Mouse (Mus musculus): ENCODE measurements around the gene Taf11. TPM values are rescaled to one million over a fixed set of nuclear protein-coding genes. Genes with fewer than 3 reads are reported as not detected.

Taf11 gene
- total and polyA plus RNA-seq, 2 experiments from 2014 or later = 22.9 to 60.6 TPM

DNA sequence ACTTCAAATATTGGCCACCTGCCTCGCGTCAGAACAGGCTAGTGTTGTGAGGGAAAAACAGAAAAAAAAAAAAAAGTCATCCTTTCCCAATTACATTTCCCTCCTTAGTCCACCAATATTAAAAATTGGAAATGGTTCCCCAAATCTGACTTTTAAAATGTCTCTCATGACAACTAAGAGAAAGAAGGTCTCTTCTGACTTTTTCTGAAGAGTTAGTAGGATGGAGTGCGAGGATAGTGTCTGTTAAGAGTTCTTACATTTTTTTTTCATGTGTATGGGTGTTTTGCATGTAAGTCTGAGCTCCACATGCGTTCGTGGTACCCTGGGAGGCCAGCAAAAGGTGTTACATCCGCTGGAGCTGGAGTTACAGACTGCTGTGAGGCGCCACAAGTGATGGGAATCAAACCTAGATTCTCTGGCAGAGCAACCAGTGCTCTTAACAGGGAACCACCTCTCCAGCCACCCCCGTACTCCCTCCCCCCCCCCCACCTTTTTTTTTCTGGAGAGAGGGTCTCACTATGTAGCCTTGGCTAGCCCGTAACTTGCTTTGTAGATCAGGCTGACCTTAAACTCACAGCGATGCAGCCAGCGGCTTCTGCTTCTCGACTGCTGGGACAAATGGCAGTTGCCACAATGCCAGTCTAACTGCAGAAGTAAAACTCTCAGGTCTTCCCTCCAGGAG, 1.3 kb downstream of the Taf11 start:
- H3K4me2 ChIP-seq (ENCODE audit: low read depth) = peak overlapping the region; percentile 79
- 0% methylated on average over 12 of the region's 12 CpGs for WGBS
- H3K36me3 ChIP-seq (ENCODE audit: insufficient read depth) = peaks cover 15% of the 10 kb centered on the region
- ATAC-seq (no peak), DNase-seq (peak; percentile 4)
- peak; percentile 57; the same call in 1 of the 2 replicates for TF ChIP-seq CTCF (IDR thresholded peaks at IDR 0.05; ENCODE audit: low read depth)
- H3K27me3 ChIP-seq (ENCODE audit: insufficient read depth, low read length) = no peaks in the 10 kb centered on the region
- H3K9ac ChIP-seq = peak overlapping the region; percentile 77
- no peaks in the 10 kb centered on the region for H3K9me3 ChIP-seq (ENCODE audit: low read length)
- peak overlapping the region; percentile 93 for H3K27ac ChIP-seq (ENCODE audit: low read depth, low read length)
- peaks cover 18% of the 10 kb centered on the region; the same call in 1 of the 2 replicates for H3K4me1 ChIP-seq (ENCODE audit: insufficient read depth)
- peak overlapping the region; percentile 96 for H3K4me3 ChIP-seq (ENCODE audit: low read depth, low read length)

DNA sequence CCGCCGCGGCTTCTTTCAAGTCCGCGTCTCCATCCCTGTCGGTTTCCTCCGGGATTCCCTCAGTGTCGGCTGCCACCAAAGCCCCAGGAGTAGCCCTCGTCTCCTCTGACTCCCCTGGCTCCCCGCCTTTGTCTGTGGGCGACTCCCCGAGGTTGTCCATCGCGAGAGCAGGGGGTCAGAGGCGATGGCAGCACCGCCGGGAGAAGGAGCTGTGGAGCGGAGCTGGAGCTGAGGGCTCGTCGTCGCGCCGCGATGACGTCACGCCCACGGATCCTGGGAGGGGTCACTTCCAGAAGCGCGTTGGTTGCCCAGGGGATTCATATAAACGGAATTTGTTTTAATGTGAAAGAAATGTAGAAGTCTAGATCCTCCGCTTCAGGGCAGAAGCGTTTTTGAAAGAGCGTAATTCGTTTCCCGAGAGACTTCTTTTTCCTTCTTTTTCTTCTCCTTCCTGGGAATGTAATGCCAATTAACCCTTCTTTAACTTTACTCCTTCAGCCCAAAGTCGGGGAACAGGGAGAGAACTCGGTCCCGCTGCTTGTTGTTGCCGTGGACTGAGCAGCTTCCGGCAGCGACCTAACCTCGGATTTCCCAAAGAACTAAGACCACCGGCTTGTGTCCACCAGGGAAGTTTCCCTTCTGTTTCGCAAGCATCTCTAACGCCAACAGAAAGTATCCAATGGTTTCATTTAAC, 2.0 kb downstream of the Taf11 start:
- peak; percentile 57 for TF ChIP-seq CTCF (IDR thresholded peaks at IDR 0.05; ENCODE audit: low read depth)
- no peaks in the 10 kb centered on the region for H3K9me3 ChIP-seq (ENCODE audit: low read length)
- ATAC-seq (peak; percentile 60), DNase-seq (peak; percentile 96)
- H3K4me2 ChIP-seq (ENCODE audit: low read depth) = peak overlapping the region; percentile 79
- peak overlapping the region; percentile 81 for H3K27ac ChIP-seq (ENCODE audit: low read depth, low read length)
- peaks cover 18% of the 10 kb centered on the region; the same call in 1 of the 2 replicates for H3K4me1 ChIP-seq (ENCODE audit: insufficient read depth)
- WGBS = under 1% methylated on average over 45 of the region's 45 CpGs
- H3K4me3 ChIP-seq (ENCODE audit: low read depth, low read length) = peak overlapping the region; percentile 96
- peak overlapping the region; percentile 84 for H3K9ac ChIP-seq
- no peaks in the 10 kb centered on the region for H3K27me3 ChIP-seq (ENCODE audit: insufficient read depth, low read length)
- peaks cover 18% of the 10 kb centered on the region for H3K36me3 ChIP-seq (ENCODE audit: insufficient read depth)

DNA sequence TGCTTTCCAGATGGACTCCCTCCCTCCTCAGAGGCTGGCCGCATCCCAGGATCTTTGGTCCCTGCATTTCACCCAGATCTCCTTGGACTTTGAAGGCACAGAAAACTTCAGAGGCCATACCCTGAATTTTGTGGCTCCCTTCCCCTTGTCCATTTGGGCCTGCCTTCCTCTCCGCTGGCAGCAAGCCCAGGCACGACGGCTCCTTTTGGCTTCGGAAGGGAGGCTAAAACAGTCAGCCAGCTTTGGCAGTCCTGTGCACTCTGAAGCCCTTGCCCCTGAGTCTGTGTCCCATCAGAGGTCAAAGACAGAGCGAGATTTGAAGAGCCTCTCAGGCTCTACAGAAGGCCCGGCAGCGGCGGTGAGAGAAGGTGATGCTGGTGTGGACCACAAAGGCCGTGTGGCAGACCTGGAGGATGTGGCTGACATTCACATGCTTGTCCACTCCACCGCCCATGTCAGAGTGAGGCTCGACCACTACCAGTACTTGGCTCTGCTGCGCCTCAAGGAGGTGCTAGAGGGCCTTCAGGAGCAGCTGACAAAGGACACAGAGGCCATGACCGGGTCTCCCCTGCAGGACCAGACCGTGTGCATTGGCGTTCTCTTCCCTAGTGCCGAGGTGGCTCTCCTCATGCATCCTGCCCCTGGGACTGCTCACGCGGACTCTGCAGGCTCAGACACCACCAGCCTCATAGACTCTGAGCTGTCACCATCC, 23.0 kb downstream of the Taf11 start:
- 80% methylated on average over 19 of the region's 19 CpGs for WGBS
- DNase-seq = no peak
- peaks cover 67% of the 10 kb centered on the region for H3K36me3 ChIP-seq (ENCODE audit: insufficient read depth)

DNA sequence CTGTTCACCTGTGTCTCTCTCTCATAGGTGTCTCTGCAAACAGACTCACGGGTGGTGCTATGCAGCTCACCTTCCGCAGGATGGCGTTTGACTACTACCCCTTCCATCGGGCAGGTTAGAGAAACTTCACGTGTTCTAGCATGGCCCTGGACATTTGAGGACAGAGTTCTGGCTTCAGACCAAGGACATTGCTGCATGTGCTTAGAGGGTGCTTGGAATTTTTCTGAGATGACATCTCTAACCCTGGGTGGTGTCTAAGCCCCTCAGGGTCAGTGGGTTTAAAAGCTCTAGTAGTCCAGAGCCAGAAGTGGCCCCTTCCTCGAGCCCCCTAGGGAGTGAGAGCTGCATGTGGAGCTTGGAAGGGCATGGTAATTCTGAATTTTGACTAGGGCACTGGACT, 25.6 kb downstream of the Taf11 start:
- Histone ChIP-seq H3K36me3 (ENCODE audit: insufficient read depth) (peaks cover 65% of the 10 kb centered on the region), H3K27ac (ENCODE audit: low read depth, low read length) (no peak overlapping the region), H3K4me3 (ENCODE audit: low read depth, low read length) (no peak overlapping the region), H3K9ac (no peak overlapping the region), H3K27me3 (ENCODE audit: insufficient read depth, low read length) (no peaks in the 10 kb centered on the region), H3K4me2 (ENCODE audit: low read depth) (no peak overlapping the region), H3K4me1 (ENCODE audit: insufficient read depth) (no peaks in the 10 kb centered on the region), H3K9me3 (ENCODE audit: low read length) (no peaks in the 10 kb centered on the region)
- TF ChIP-seq CTCF (IDR thresholded peaks at IDR 0.05; ENCODE audit: low read depth) = no peak
- no peak for DNase-seq
- no peak for ATAC-seq
- WGBS = 93% methylated on average over 6 of the region's 6 CpGs

More for the DNA sequence above, 23.0 kb downstream of the Taf11 start:
- Histone ChIP-seq H3K9ac (no peak overlapping the region), H3K27ac (ENCODE audit: low read depth, low read length) (no peak overlapping the region), H3K4me2 (ENCODE audit: low read depth) (no peak overlapping the region), H3K4me1 (ENCODE audit: insufficient read depth) (no peaks in the 10 kb centered on the region), H3K27me3 (ENCODE audit: insufficient read depth, low read length) (no peaks in the 10 kb centered on the region), H3K9me3 (ENCODE audit: low read length) (no peaks in the 10 kb centered on the region), H3K4me3 (ENCODE audit: low read depth, low read length) (no peak overlapping the region)
- TF ChIP-seq CTCF (IDR thresholded peaks at IDR 0.05; ENCODE audit: low read depth) = no peak
- no peak for ATAC-seq

DNA sequence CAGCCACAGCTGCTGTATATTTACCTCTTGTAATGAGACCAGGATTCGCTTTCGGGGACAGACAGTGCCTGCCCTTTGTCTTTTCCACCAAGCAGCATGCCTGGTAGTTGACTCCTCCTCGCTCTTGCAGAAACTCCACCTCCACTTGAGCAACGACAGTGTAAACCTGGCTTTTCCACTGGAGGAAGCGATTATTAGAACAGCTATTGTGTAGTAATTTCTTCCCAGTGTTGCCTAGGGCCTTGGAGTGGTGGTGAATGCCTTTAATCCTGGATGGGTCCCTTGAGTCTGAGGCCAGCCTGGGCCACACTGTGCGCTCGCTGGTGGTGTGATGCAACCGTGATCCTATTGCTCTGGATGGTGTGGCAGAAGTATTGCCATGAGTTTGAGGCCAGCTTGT, 26.5 kb downstream of the Taf11 start:
- Histone ChIP-seq H3K4me2 (ENCODE audit: low read depth) (no peak overlapping the region), H3K27ac (ENCODE audit: low read depth, low read length) (no peak overlapping the region), H3K27me3 (ENCODE audit: insufficient read depth, low read length) (no peaks in the 10 kb centered on the region), H3K4me1 (ENCODE audit: insufficient read depth) (no peaks in the 10 kb centered on the region), H3K9me3 (ENCODE audit: low read length) (no peaks in the 10 kb centered on the region), H3K36me3 (ENCODE audit: insufficient read depth) (peaks cover 63% of the 10 kb centered on the region), H3K9ac (no peak overlapping the region), H3K4me3 (ENCODE audit: low read depth, low read length) (no peak overlapping the region)
- ATAC-seq = no peak
- TF ChIP-seq CTCF (IDR thresholded peaks at IDR 0.05; ENCODE audit: low read depth) = no peak
- 90% methylated on average over 8 of the region's 8 CpGs for WGBS
- DNase-seq = no peak

DNA sequence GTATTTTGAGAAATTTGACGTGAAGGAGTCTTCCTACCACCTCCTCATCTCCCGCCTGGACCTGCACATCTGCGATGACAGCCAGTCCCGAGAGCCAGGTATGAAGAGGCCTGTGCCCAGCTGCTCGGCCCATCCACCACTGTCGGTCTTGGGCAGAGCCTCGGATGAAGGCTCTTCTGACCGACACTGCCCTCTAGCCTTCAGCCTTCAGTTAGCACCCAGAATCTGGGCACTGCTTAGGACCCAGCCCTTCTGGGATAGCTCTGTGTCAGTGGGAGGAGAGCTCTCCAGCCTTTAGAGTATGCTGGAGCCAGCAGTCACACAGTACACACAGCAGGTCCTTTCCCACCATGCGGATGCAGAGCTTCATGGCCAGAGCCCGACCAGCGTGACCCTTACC, 28.1 kb downstream of the Taf11 start:
- peak; percentile 39 for TF ChIP-seq CTCF (IDR thresholded peaks at IDR 0.05; ENCODE audit: low read depth)

More for the DNA sequence above, 28.1 kb downstream of the Taf11 start:
- ATAC-seq (no peak), DNase-seq (peak; percentile 11)
- H3K9me3 ChIP-seq (ENCODE audit: low read length) = no peaks in the 10 kb centered on the region
- no peak overlapping the region for H3K27ac ChIP-seq (ENCODE audit: low read depth, low read length)
- peaks cover 48% of the 10 kb centered on the region for H3K36me3 ChIP-seq (ENCODE audit: insufficient read depth)
- H3K4me3 ChIP-seq (ENCODE audit: low read depth, low read length) = no peak overlapping the region
- no peaks in the 10 kb centered on the region for H3K4me1 ChIP-seq (ENCODE audit: insufficient read depth)
- no peaks in the 10 kb centered on the region for H3K27me3 ChIP-seq (ENCODE audit: insufficient read depth, low read length)
- H3K4me2 ChIP-seq (ENCODE audit: low read depth) = no peak overlapping the region
- no peak overlapping the region for H3K9ac ChIP-seq
- 67% methylated on average over 11 of the region's 11 CpGs for WGBS
